Mouse (Mus musculus) right cerebral cortex, adult 2 months (tissue): ENCODE measurements around the gene Snx4.
"Not testable (repeated sequence)": the region's sequence is repeated elsewhere in the genome, so short reads cannot be mapped to it uniquely, and the experiment has no call there.

Experiments used
- DNase-seq, 2 experiments: peaks; one replicate each; pipeline ENCODE4 v3.0.0; 2021 to 2022; ENCODE audit warnings: low spot score in 2 of 2

The Snx4 gene

DNA sequence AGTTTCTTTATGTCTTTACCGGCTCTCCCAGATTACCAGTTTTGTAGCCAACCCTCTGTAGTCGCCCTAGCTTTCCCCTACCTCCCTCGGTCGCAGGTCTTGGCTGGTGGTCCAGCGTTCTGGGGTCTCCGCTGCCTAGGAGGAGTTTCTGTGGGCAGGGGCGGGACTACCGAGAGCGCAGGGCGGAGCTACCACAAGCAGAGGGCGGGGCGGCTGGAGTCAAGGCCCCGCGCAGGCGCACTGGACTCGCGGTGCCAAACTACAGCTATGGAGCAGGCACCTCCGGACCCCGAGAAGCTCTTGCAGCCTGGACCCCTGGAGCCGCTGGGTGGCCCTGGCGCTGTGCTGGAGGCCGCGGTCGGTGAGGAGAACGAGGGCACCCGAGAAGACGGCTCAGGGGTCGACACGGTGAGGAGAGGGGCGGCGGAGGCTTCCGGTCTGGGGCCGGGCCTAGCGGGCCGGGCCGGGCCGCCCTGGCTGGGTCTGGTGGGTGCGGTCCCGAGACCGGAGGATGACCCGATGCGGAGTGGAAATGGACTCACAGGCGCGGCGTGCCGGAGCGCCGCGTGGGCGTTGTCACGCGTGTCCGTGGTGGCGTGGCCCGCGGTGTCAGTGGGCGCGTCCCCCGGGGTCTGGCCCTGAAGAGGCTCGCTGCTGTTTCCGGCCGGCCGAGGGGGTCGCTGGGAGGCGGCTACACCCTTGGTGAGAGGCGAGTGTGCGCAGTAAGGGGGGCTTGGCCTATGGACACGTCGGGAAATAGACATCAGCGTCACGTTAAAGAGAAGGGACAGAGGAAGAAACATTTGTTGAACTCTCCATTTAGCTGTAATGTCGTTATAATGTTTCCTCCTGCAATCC is at the start of gene Snx4:
TSS of gene Snx4 (plus strand) at position 249 of the 858 bp plus-strand sequence.
- DNase-seq = peak; percentile 89 to 93

- DNase-seq = no peak
These were observed 40.4 kb upstream of the Snx4 start for GRCm38 (mm10) chr16:33210812-33211211.

GRCm38 (mm10) chr16:33216313-33217003 is 34.8 kb upstream of the Snx4 start:
- DNase-seq = no peak

- DNase-seq = not testable (repeated sequence)
These were observed 33.6 kb upstream of the Snx4 start for GRCm38 (mm10) chr16:33217553-33218085.

- no peak for DNase-seq
These were observed 28.8 kb upstream of the Snx4 start for GRCm38 (mm10) chr16:33222482-33222881.

- DNase-seq = no peak
These were observed 26.9 kb upstream of the Snx4 start for GRCm38 (mm10) chr16:33224381-33224780.

DNA sequence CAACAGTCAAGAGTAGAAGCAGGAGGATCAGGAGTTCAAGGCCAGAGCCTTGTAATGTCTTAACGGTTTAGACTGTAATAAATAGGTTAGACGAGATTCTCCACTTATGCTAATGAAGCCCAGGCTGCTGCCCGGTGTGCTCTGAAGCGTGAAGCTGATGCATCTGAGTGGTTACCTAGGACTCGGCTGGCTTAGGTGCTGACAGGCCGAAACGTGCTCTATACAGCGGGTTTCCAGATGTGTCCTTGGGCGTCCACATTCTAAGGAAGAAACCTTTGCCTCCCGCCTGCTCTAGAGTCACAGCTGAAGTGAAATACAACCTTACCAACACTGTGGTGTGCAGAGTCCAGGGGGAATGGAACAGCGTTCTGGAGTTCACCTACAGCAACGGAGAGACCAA is 17.1 kb upstream of the Snx4 start:
- no peak for DNase-seq

DNA sequence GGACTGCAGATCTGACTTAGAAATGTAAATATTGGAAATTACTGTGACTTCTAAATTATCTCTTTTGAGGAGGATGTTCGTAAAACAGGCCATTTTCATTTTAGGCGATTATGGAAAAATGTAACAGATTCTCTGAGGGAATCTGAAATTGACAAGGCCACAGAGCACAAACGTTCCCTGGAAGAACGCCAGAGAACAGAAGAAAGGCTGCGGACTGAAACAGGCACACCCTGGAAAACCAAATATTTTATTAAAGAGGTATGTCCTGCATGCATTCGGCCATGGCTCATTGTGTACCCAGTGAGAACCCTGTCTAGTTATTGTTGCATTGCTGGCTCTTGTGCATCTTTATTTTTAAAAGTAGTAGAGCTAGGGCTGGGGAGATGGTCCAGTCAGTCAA is 15.1 kb upstream of the Snx4 start:
- DNase-seq = no peak

GRCm38 (mm10) chr16:33239305-33239704 is 11.9 kb upstream of the Snx4 start:
- no peak for DNase-seq

GRCm38 (mm10) chr16:33242046-33242445 is 9.2 kb upstream of the Snx4 start:
- no peak for DNase-seq

DNA sequence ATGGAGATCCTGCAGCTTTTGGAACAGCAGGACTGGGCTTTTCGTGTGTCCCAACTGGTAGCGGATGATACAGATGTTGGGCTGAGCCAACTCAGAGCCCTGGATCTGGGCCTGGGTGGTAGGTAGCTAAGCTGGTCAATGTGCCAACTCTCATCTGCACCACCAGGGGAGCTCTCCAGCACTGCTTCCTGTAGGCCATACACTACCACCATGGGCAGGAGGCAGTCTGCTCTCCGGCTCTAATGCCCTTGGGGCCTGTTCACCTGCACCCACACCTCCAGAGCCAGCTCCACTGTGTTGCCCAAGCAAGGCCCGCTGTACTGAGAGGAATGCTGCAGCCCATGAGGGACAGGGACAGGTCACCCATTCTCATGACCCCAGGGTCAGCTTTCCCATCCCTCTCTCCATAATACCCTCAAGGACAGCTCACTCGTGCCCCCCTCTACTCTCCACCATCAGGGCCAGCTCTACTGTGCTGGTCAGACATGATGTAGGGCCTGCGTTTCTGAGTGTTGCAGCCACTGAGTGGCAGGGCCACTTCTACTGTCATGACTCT is 7.0 kb upstream of the Snx4 start:
- no peak for DNase-seq

DNA sequence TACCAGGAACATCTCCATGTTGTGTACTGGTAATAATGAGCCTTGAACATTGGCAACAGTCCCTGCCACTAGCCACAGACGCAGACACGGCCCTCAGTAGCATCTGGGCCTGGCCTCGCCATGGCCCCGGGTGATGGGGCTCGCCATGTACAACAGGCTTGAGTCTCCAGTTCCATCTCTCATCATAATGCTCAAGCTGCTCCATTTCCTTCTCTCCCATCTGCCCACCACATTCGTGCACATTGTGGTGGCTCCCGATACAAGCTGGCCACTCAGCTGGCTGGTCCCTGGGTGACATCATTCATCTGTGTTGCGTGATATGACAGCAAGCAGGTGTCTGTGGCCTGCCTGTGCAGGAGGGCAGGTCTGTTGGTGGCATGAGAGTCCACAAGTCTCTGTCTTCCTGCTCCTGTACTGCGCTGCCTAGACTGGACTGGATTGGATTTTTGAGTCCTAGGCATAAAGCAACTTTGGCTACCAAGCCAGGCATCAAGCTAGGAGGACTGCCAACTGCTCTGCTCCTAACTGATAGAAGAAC is 6.2 kb upstream of the Snx4 start:
- DNase-seq = no peak

- no peak for DNase-seq
These were observed 4.7 kb upstream of the Snx4 start for GRCm38 (mm10) chr16:33246526-33246925.

DNA sequence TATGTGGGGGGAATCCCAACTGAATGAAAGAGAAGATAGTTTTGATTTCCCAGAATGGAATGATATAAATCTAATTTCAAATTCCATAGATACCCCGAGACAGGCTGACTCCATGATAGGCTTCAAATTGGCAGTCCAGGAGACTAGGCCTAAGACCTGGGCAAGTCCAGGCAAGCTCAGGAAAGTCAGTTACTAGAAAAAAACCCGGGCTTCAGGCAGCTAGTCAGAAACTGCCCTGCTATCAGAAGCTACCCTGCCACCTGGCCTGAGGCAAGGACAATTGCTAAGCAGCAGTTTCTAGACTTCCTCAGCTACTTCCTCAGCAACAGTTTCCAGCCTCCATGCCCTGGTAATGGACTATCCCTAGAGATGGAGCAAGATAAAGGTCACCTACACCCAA is 4.2 kb upstream of the Snx4 start:
- DNase-seq = no peak

GRCm38 (mm10) chr16:33250651-33251120 is 556 bp upstream of the Snx4 start:
- no peak for DNase-seq

- DNase-seq = no peak
These were observed 4.4 kb downstream of the Snx4 start for GRCm38 (mm10) chr16:33255601-33256000.

DNA sequence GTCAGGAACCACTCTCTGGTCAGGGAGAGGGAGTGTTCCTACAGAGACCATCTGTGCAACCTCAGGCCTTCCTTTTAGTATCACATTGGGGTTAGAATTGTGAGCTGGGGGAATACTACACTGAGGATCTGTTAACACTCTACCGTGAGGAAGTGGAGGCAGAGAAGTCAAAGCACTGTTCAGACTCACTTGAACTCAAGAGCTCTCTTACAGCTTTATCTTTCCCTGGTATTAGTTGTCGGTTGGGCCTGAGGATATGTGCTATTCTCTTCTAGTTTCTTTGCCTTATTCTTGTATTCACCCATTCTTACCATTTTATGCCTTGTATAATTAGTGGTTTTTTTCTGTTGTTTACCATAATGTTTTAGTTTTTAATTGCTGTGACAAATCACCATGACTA is 7.3 kb downstream of the Snx4 start:
- DNase-seq = no peak

DNA sequence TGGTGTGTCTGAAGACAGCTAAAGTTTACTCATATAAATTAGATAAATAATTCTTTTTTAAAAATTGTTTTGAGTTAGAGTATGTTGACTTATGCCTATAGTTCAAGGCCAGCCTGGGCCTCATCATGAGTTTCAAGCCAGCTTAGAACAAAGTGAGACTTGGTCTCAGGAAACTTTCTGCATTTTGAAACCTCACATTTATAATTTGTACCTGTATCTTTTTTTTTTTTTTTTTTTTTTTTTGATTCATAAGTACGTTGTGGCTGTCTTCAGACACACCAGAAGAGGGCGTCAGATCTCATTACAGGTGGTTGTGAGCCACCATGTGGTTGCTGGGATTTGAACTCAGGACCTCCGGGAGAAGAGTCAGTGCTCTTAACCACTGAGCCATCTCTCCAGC is 8.6 kb downstream of the Snx4 start:
- no peak for DNase-seq

DNA sequence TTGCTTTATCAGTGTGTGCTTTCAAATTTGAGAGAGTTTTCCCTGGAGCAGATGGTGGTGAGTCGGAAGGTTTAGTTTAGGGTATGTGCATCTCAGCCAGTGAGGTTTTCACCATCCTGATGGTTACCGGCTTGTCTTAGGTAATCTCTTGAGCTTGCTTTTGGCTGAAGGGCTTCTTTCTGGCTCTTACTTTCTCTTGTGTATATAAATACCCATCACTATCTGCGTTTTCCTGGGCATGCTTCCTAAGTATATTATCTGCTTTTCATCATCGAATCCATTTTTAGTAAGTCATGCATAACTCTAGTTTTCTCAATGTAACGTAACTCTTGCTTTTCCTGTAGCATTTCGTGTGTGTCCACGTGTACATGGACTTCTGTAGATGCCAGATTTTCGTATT is 9.6 kb downstream of the Snx4 start:
- DNase-seq = no peak

DNA sequence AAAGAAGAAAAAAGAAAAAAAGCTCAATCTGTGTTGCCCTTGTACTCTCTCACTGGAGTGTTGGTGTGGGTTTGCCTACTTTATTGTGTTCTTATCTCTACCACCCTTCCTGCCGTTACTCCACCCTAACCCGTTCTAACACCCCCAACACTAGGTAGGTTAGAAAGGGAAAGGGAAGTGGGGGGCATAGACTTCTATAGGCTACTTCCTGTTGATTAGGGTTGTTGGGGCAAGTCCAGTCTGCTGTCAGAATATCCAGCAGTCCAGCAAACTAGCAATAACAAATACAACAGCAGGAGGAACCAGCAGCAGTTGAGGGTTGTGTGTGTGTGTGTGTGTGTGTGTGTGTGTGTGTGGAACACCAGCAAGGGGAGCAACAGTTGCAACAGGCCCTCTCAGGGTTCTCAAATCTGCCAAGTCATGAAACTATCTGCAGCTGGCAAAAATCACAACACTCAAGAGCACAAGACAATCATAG is 10.4 kb downstream of the Snx4 start:
- DNase-seq = no peak

GRCm38 (mm10) chr16:33262096-33262495 is 10.9 kb downstream of the Snx4 start:
- DNase-seq = no peak

DNA sequence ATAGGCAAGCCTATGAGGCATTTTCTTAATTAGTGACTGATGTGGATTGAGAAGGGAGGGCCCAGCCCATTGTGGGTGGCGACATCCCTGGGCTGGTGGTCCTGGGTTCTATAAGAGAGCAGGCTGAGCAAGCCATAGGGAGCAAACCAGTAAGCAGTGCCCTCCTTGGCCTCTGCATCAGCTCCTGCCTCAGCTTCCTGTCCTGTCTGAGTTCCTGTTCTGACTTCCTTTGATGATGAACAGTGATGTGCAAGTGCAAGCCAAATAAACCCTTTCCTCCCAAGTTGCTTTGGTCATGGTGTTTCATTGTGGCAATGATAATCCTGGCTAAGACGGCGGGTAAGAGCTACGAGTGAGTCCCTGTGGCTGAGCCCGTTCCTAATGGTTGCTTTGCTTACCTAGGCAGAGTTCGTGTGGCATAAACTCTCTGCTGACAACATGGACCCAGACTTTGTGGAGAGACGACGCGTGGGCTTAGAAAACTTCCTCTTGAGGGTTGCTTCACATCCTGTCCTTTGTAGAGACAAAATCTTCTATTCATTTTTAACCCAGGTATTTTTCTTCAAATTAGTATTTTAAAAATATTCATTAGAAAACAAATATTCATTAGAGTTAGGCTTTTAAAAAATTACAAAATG is 16.5 kb downstream of the Snx4 start:
- no peak for DNase-seq
